Mouse (Mus musculus) lung, postnatal 36 days (tissue): ENCODE data around the gene Ap1m2.
"Not testable (repeated sequence)": the region's sequence is repeated elsewhere in the genome, so short reads cannot be mapped to it uniquely, and the experiment has no call there.

ENCODE experiments used
- DNase-seq: peaks from one replicate; pipeline ENCODE4 v3.0.0; 2022; ENCODE audit warnings: mixed read lengths

Gene Ap1m2

GRCm38 (mm10) chr9:21327569-21327968, 15.4 kb upstream of the Ap1m2 start:
- DNase-seq, result no peak

- DNase-seq, result peak; percentile 78
Measured at GRCm38 (mm10) chr9:21324269-21324668, 12.1 kb upstream of the Ap1m2 start.

- DNase-seq, result not testable (repeated sequence)
Measured at GRCm38 (mm10) chr9:21322917-21323297, 10.8 kb upstream of the Ap1m2 start.

GRCm38 (mm10) chr9:21322211-21322916, 10.2 kb upstream of the Ap1m2 start:
- DNase-seq, result no peak

- DNase-seq, result peak; percentile 76
Measured at GRCm38 (mm10) chr9:21321513-21321835, 9.3 kb upstream of the Ap1m2 start.

- DNase-seq, result peak; percentile 88
Measured at GRCm38 (mm10) chr9:21320619-21321512, 8.7 kb upstream of the Ap1m2 start, which contains the start of gene Slc44a2. TSS of gene Slc44a2 (plus strand) at chr9:21320698.

GRCm38 (mm10) chr9:21320280-21320618, 8.1 kb upstream of the Ap1m2 start:
- no peak for DNase-seq

- no peak for DNase-seq
Measured at GRCm38 (mm10) chr9:21319503-21319902, 7.4 kb upstream of the Ap1m2 start.

- no peak for DNase-seq
Measured at GRCm38 (mm10) chr9:21318792-21319191, 6.7 kb upstream of the Ap1m2 start.

- DNase-seq, result peak; percentile 39
Measured at GRCm38 (mm10) chr9:21316696-21317095, 4.6 kb upstream of the Ap1m2 start.

- no peak for DNase-seq
Measured at GRCm38 (mm10) chr9:21315421-21315820, 3.3 kb upstream of the Ap1m2 start.

GRCm38 (mm10) chr9:21314367-21315140, 2.4 kb upstream of the Ap1m2 start:
- no peak for DNase-seq

GRCm38 (mm10) chr9:21313394-21313793, 1.3 kb upstream of the Ap1m2 start:
- peak; percentile 92 for DNase-seq

GRCm38 (mm10) chr9:21311695-21312094, 442 bp downstream of the Ap1m2 start:
- no peak for DNase-seq

GRCm38 (mm10) chr9:21309150-21309741, 2.9 kb downstream of the Ap1m2 start:
- DNase-seq, result peak; percentile 56

GRCm38 (mm10) chr9:21305065-21305464, 7.1 kb downstream of the Ap1m2 start:
- DNase-seq, result no peak

GRCm38 (mm10) chr9:21299014-21299413, 13.1 kb downstream of the Ap1m2 start:
- DNase-seq, result no peak

- no peak for DNase-seq
Measured at GRCm38 (mm10) chr9:21292271-21292670, 19.9 kb downstream of the Ap1m2 start.

- DNase-seq, result not testable (repeated sequence)
Measured at GRCm38 (mm10) chr9:21291868-21292267, 20.3 kb downstream of the Ap1m2 start.

GRCm38 (mm10) chr9:21291022-21291787, 20.9 kb downstream of the Ap1m2 start, which contains the start of gene Cdkn2d:
TSS of gene Cdkn2d (minus strand) at chr9:21291407.
- DNase-seq, result peak; percentile 100

GRCm38 (mm10) chr9:21290589-21290988, 21.5 kb downstream of the Ap1m2 start:
- no peak for DNase-seq

GRCm38 (mm10) chr9:21289337-21289671, 22.8 kb downstream of the Ap1m2 start:
- no peak for DNase-seq
